Mouse (Mus musculus) midbrain, embryonic 16.5 days (tissue): Measurements from ENCODE around the gene Ppp1r14c. TPM values are rescaled to one million over a fixed set of nuclear protein-coding genes. Genes with fewer than 3 reads are reported as not detected.

ENCODE experiments used
- ATAC-seq: fragments of 200-750 bp; cut with Nextera tagmentation; 2 replicates; pipeline ENCODE4 v1.8.0; 2017; ENCODE audit warnings: moderate TSS enrichment
- H3K27ac ChIP-seq: fragments of 300-500 bp; sonication (generic); 2 replicates; pipeline ENCODE4 v1.5.1; 2014; ENCODE audit warnings: mild to moderate bottlenecking, low read length, mixed read lengths
- H3K27me3 ChIP-seq: fragments of 300-500 bp; sonication (generic); 2 replicates; pipeline ENCODE4 v1.6.1; 2014; ENCODE audit warnings: low read depth, low read length, mixed read lengths; ENCODE audit not compliant: control insufficient read depth, insufficient read depth
- H3K36me3 ChIP-seq: fragments of 300-500 bp; sonication (generic); 2 replicates; pipeline ENCODE4 v1.6.1; 2014; ENCODE audit warnings: mild to moderate bottlenecking, low read length, moderate library complexity, mixed read lengths; ENCODE audit not compliant: control insufficient read depth, insufficient read depth
- H3K4me1 ChIP-seq: fragments of 300-500 bp; sonication (generic); 2 replicates; pipeline ENCODE4 v1.6.1; 2014; ENCODE audit warnings: mild to moderate bottlenecking, low read length, mixed read lengths; ENCODE audit not compliant: control insufficient read depth, insufficient read depth
- H3K4me2 ChIP-seq: fragments of 300-500 bp; sonication (generic); 2 replicates; pipeline ENCODE4 v1.6.1; 2014; ENCODE audit warnings: mild to moderate bottlenecking, low read length, mixed read lengths
- H3K4me3 ChIP-seq: fragments of 300-500 bp; sonication (generic); 2 replicates; pipeline ENCODE4 v1.5.1; 2014; ENCODE audit warnings: low read depth, mild to moderate bottlenecking, low read length, moderate library complexity, mixed read lengths
- H3K9ac ChIP-seq: fragments of 300-500 bp; sonication (generic); 2 replicates; pipeline ENCODE4 v1.6.1; 2014; ENCODE audit warnings: low read depth, low read length, mixed read lengths
- H3K9me3 ChIP-seq: fragments of 300-500 bp; sonication (generic); replicated peaks from 2 replicates; pipeline ENCODE4 v1.6.1; 2014; ENCODE audit warnings: mild to moderate bottlenecking, low read length, mixed read lengths; ENCODE audit not compliant: control insufficient read depth, poor library complexity, severe bottlenecking
- WGBS: fragments of 180-500 bp; shearing (Covaris S2); extraction: QIAGEN DNeasy Blood & Tissue Kit; methylation state at CpG from one replicate; pipeline ENCODE4 v1.1.7; 2014; 5-methylcytosine and 5-hydroxymethylcytosine counted together
- microRNA-seq: library from miRNA; unstranded; fragments of <30 nt; microRNA quantifications from one replicate; pipeline ENCODE4, GENCODE M21; 2017
- polyA plus RNA-seq: library from polyadenylated mRNA; unstranded; fragments of >200 nt; fragmentation: Nextera tagmentation; extraction: Ambion mirVana; gene quantifications from 2 replicates; pipeline ENCODE4 v1.2.1, GENCODE M21; 2015

Gene Ppp1r14c
- polyA plus RNA-seq, 1 experiment from 2014 or later = 63.8 TPM

DNA sequence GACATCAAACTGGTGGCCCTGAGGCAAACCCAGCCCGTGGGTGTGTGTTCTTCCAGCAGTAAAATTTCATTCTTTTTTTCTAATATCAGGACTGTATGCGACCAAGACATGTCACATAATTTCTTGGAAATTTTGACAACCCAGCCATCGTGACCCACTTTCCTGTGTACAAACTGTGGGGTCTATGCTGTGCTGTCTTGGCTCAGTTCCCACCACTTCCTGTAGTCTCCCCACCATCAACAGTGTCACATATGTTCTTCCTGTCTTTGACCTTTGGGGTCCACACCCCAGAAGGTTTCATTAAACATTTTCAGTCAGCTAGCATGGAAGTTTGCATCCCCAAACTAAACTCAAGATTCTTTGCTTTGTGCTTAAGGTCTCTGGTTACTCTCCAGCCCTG, 145.5 kb downstream of the Ppp1r14c start:
- 72% methylated on average over 3 of the region's 3 CpGs for WGBS
- no peak overlapping the region for H3K9ac ChIP-seq
- no peak overlapping the region for H3K4me2 ChIP-seq
- ATAC-seq = no peak
- H3K9me3 ChIP-seq = no peaks in the 10 kb centered on the region
- H3K4me3 ChIP-seq = no peak overlapping the region
- no peak overlapping the region for H3K27ac ChIP-seq
- peaks cover 16% of the 10 kb centered on the region for H3K4me1 ChIP-seq
- no peaks in the 10 kb centered on the region for H3K27me3 ChIP-seq
- no peaks in the 10 kb centered on the region for H3K36me3 ChIP-seq

DNA sequence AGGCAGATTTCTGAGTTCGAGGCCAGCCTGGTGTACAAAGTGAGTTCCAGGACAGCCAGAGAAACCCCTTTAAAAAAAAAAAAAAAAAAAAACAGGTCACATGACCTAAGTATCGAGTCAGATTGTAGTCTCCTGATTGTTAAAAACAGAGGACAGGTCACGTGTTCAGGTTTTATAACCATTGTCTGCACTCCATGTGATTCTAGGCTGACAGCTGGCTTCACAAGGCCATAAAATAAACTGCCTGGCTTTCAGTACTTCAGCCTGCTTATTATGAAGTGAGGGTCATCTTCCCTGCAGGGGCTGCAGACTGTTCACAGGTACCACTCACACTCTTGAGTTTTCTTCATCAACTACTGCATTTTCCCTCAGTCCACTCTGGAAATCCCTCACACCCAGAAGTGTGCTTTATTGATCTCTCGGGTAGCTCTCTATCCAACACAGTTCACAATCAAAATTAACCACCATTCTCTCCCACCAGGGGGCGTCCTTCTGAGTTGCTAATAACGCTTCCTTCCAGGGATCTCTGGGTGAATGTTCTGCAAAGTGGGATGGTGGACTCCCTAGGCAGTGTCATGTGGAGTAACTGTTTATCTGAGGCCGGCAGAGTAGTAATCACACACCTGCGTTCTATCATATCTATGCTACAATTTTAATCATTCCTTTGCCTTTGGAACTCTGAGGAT, 146.9 kb downstream of the Ppp1r14c start:
- Histone ChIP-seq H3K4me2 (no peak overlapping the region), H3K9me3 (no peaks in the 10 kb centered on the region), H3K27me3 (no peaks in the 10 kb centered on the region), H3K4me1 (peaks cover 15% of the 10 kb centered on the region), H3K4me3 (no peak overlapping the region), H3K36me3 (no peaks in the 10 kb centered on the region), H3K27ac (no peak overlapping the region), H3K9ac (no peak overlapping the region)
- WGBS = 72% methylated on average over 8 of the region's 8 CpGs
- ATAC-seq = no peak

DNA sequence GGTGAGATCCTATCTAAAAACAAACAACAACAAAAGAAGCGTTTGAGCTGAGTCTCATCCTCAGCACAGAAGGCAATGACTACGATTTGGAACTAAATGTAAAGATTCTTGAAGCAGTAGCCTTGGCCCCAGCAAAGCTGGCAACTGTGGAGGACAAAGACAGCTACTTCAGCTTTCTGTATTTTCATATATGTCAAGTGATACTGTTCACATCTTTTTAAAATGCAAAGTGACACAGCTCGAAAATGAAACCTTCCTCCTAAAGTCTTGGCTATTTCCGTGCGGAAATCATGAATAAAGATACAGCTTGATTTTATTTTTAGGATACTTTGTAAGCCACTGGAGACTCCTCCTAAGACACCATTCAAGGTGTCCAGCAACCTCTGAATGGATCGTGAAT, 148.1 kb downstream of the Ppp1r14c start:
- Histone ChIP-seq H3K4me2 (no peak overlapping the region), H3K4me3 (no peak overlapping the region), H3K4me1 (peaks cover 9% of the 10 kb centered on the region), H3K9me3 (no peaks in the 10 kb centered on the region), H3K27ac (no peak overlapping the region), H3K9ac (no peak overlapping the region), H3K27me3 (no peaks in the 10 kb centered on the region), H3K36me3 (no peaks in the 10 kb centered on the region)
- 72% methylated on average over 6 of the region's 6 CpGs for WGBS
- ATAC-seq = no peak

Small RNAs within 50 kb of the gene (microRNA-seq; reads per million reads assigned to microRNA genes)
- not detected for gene Gm24482

Other genes starting within 250 kb of the Ppp1r14c start
- not detected in 2 replicates for gene H60c, start 98.3 kb upstream of the Ppp1r14c start, polyA plus RNA-seq
- 0.59 and 0.60 TPM in 2 replicates for gene Iyd, start 174.2 kb downstream of the Ppp1r14c start, polyA plus RNA-seq